Mouse (Mus musculus) erythroid progenitor cell, adult 5-6 weeks (primary cell): Measurements from ENCODE around the gene Med27. TPM values are rescaled to one million over a fixed set of nuclear protein-coding genes. Genes with fewer than 3 reads are reported as not detected.
"Not testable (repeated sequence)": the region's sequence is repeated elsewhere in the genome, so short reads cannot be mapped to it uniquely, and the experiment has no call there.

Experiments
- ATAC-seq: replicated peaks from 2 replicates; pipeline ENCODE4 v1.8.0; 2016; ENCODE audit warnings: moderate number of reproducible peaks, mild to moderate bottlenecking, moderate TSS enrichment, inconsistent platforms; ENCODE audit not compliant: poor library complexity, low FRiP score, severe bottlenecking
- total RNA-seq, 2 experiments: library from RNA; stranded (forward) in 1 of 2; stranded (reverse) in 1 of 2; fragments of 150-400 nt in 1 of 2; fragments of 186-747, 209-891 nt in 1 of 2; gene quantifications; 2 replicates each; pipeline versions ENCODE4 v1.2.3 to v1.2.4; 2015 to 2017; ENCODE audit warnings: low replicate concordance in 2 of 2

Gene Med27
- total RNA-seq, 2 experiments from 2014 or later = 20.0 to 23.1 TPM

DNA sequence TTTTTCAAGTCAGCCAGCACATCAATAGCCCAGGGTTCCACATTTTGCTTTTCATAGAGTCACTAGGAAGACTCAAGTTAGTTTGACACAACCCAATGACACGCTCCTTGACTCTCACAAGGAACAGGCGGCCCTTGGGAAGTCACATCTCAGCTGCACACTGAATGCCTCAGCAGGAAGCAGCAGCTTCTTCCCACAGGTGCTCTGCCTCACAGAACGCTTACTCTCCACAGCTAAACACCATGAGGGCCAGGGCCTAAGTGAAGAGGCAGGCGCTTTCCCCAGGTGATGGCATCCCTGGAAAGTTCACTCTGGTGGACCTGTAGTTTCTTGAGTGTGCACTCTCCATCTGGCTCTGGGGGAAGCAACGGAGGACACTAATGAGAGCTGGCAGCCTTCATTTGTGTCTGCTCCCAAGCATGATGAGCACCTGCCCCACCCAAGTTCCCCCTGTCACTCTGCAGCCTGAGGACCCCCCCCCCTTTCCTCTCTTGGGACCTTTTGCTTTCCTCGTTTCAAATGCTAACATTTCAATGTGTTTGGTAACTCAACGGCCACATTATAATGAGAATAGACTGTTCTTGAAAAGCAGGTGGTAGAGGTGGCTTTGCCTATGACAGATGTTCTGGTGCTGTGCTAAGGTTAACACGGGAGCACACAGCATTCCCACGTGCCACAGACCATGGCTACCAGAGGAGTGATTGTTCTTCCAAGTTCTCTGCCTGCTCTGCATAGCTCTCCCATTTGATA lies 154.2 kb downstream of the Med27 start:
- no peak for ATAC-seq

DNA sequence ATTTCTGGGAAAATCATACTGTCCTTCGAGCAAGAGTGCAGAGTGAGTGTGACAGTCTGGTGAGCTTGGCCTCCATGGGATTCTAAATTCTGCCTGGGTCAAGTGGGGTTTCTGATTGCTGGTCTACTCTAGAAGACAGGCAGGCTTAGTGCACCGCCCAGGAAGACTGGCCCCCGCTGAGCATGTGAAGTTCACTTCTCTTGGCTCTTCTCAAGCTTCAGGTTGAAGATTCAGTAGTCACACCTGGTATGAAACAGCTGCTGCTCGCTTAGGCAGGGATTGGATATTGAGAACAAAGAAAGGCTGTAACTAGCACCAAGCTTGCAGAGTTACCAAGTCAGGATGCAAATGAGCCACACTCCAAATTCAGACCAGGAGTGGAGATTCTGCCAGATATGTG lies 154.8 kb downstream of the Med27 start:
- no peak for ATAC-seq

DNA sequence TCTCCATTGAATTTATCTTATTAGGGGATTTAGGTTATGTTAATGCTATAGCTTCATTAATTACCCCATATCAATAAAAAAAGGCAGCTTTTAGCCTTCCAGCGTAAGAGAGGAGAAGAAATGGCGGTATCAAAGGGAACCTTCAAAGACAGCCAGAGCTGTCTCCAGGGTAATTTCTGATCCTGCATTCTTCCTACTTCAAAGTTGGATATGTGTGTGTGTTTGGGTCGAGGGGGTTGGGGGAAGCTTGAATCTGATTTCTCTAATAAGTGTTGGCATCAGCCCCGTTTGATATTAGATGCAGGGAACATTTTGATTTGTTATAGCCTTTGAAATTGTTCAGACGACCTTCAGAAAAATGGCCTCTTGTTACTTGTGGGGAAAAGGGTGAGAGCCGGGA lies 158.2 kb downstream of the Med27 start:
- ATAC-seq = no peak

DNA sequence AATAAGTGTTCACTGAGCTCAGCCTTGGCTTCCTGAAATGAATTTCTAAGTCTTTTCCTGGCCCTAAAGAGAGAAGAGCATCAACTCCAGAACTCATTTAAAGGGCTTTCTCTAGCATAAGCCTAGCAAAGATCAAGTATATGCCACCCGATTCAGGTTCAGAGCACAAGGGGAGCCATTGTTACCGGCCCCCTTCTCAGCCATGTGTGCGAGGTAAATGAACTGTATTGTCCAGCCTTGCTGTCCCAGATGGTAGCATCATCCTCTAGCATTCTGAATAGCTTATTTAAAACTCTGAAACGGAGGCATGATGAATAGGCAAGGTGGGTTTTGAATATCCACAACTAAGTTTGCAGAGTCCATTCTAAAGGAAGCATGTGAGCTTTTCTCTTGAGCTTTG lies 159.8 kb downstream of the Med27 start:
- ATAC-seq = no peak

DNA sequence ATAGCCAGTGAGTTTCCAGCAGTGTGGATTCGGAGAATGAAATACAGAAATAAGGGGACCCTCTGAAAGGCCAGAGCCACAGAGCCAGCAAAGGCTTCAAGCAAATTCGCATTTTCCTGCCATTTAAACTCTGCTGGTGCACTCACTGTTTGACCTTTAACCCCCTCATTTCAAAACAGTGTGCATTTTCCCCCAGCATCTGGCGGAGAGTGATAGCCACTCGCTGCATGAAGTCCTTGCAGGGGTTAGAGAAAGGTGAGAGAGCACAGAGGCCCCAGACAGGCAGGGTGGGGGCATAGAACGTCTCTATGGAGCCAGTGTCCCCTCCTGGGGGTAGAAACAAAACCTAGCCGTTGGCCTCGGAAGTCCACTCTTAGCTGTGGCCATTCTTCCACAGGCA lies 166.5 kb downstream of the Med27 start:
- no peak for ATAC-seq

DNA sequence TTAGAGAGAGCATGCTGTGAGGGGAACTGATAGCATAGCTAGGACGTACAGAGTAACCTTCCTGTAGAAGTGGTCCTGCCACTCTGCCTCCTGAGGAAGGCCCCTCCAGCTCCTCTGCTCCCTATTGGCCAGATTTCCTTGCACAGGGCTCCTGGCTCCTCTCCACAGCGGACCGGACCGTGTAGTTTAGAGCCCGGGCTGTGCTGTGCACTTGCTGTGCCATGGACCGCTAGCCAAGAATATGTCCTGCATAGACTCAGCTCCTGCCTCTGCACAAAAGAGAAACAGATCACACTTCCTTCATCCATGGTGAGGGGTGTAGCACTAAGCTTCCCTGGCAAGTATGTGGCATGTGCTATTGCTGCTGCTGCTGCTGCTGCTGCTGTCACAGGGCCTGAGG lies 168.2 kb downstream of the Med27 start:
- no peak for ATAC-seq

DNA sequence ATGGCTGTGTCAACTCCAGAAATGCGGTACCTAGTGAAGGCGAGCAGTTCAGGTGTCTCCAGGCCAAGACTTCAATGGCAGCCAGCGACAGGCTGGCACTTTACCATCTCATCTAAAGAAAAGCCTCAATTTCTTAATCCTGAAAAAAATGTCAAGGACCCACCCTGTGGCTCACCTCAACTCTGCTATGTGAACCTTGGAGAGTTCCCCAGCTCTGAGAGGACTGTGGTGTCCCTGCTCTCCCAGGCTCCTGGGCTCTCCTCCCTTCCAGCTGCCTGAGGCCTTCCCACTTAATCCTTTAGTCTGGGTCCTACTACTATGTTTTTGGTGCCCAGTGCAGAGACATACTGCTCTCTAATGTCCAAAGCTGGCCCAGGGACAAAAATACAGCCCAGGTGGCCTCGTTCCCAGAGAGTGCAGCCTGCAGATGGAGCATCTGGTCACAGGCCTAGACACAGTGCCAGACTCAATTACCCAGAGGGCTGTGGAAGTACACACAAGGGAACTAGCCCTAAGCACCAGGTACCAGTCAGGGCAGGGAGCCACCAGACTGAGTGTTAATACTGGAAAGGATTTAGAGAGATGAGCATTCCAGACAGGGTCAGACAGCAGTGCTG lies 169.3 kb downstream of the Med27 start:
- ATAC-seq = no peak

DNA sequence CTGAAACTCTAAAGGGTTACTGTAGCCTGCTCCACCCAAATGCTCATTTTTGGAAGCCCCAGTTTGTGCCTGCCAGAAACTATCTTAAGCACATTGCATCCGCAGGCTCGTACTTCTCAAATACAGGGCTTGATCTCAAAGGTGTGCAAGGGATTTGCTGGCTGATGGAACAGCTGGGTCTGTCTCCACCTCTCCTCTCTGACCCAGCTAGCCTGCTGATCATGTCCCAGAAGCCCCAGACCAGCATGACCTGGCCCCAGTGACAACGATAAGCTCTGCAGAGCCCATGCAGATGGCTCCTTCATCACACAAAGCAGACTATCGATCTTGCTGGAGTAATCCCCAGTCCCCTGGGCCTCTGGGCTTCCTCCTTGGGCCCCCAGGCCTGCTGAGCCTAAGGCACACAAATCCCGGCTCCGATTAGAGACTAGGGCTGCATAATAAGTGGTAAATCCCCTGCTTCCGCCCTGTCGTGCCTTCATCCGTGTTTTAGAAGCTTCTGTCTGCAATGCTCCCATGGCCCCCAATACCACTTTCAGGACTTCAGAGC lies 170.1 kb downstream of the Med27 start:
- no peak for ATAC-seq

DNA sequence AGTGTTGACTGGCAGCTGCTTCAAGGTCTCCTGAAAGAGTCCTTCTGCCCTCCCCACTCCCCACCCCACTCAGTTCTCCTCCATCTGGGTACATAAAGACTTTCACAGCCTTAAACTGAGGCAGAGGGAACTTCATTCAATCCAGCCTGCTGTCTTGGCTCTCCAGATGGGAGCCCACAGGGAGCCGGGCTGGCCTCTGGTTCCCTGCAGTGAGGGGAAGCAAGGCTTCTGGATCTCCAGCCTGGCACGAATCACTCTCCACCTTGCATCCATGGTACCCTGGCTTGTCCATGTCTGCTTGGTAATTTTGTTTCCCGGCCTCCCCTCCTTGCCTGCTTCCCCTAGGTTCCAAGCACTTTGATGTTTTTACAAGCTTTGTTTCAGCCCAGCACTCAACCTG lies 172.8 kb downstream of the Med27 start:
- ATAC-seq = no peak

DNA sequence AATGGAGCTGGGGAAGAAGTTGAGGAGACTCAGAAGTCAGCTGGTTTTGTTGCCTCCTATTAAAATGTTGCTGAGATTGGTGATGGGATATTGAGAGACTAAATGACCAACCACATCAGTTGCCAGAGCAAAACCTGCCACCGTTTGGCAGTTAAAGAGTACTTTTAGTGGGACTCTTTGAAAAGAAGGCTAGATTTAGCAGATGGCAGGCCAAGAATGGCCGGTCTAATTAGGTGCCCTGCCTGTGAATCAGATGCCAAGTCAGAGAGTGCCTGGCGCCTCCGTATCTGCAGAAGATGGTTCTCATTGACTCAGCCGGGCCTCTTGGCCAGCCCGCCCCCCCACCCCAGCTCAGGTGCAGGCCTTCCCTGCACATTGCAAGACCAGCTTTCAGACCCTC lies 173.6 kb downstream of the Med27 start:
- no peak for ATAC-seq

DNA sequence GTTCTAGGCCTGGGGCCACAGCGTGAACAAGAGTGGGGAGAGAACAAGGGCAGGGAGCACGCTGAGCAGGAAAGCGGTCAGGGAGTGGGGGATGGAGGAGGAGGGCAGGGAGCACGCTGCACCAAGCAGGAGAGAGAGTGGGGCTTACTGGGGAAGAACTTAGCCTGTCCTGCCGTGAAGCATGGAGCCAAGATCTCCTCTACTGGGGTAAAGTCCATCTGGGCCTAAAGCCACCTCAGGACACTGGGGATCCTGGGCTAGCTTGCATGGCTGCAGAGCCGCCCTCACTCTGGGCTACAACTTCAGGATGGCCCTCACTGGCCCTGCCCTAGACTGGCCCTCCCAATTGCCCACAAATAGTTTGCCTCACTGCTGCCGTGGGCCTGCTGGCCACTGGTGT lies 174.9 kb downstream of the Med27 start:
- ATAC-seq = no peak

DNA sequence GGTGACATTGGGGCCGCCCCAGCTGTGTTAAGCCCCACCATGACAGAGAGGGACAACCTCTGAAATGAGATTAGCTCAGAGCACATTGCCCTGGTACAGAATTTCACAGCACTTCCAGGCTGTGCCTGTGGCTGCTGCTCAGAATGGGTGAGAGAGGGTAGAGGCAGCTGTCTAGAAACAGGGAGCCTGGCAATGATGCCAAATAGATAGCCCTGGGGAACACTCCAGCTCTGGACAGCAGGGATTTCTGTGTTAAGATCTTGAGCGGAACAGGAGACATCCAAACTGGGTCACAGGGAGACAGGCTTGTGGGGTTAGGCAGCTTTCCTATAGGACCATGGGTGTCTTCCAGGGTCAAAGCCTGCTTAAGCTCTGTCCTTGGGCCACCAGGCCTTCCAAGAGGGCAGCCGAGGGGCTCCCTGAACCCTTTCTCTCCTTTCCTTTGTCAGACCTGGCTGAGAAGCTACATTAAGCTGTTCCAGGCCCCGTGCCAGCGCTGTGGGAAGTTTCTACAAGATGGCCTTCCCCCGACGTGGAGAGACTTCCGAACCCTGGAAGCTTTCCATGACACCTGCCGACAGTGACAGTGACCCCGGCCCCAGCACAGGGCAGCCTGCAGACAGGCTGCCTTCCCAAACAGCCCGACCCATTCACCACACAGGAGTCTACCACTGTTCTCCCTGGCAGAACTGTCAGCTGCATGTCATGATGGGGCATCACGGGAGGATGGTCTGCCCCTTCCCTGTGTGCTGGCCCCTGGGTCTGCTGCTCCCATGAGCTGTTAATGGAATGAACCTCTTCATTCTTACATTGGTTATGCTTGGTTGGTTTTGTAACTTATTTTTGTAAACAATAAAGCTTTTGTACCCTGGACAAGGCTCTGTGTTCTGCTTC lies 177.5 kb downstream of the Med27 start:
- ATAC-seq = no peak

DNA sequence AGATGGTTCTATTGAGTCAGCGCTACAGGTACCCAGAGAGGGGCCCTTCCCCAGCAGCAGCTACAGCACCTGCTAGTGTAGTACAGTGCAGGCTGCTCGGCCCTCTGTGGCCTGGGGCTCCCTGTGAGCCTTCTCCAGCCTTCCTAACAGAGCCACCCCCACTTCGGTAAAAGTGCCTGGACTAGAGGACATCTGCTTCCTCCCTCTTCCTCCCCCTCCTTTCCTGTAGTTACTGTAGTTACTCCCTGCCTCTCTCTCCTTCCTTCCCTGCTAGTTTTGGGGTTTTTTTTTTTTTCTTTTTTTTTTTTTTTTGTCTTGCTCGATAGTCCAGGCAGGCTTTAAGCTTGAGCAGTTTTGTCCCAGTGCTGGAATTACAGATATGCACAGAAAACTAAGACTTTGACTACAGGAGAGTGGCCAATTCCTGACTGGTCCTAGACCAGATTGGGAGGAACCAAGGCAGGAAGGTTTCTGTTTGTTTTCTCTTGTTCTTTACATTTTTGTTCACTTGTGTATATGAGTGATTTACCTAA lies 178.7 kb downstream of the Med27 start:
- ATAC-seq = no peak

DNA sequence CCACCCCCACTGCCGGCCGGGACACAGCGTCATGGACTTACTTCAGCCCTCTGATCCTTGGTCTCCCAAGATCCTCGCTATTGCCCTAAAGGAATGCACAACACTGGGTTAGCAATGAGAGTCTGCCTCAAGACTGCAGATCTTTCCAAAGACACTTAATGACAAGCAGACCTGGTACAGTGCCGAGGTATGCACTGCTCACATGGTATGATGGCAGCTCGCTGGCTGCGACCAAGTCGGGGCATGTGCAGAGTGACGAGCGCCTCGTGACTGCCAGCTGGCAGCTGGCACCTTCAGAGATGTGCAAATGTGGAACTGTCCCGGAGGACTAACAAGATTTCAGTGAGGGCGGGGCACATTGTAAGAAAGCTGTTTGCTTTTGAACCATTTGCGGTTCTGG lies 179.6 kb downstream of the Med27 start:
- ATAC-seq = no peak

DNA sequence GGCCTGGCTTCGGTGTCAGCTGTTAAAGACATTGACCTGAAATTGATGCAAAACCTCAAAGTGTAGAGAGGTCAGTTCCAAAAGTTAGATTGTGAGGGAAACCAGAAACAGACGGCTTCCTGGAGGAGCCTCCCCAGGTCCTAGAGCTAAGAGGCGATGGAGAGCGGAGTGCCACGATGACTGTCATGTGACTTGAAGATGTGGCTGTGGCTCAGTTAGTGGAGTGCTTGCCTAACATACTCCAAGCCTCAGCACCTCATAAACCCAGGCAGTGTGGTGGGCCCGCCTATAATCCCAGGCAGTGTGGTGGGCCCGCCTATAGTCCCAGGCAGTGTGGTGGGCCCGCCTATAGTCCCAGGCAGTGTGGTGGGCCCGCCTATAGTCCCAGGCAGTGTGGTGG lies 180.9 kb downstream of the Med27 start:
- not testable (repeated sequence) for ATAC-seq

DNA sequence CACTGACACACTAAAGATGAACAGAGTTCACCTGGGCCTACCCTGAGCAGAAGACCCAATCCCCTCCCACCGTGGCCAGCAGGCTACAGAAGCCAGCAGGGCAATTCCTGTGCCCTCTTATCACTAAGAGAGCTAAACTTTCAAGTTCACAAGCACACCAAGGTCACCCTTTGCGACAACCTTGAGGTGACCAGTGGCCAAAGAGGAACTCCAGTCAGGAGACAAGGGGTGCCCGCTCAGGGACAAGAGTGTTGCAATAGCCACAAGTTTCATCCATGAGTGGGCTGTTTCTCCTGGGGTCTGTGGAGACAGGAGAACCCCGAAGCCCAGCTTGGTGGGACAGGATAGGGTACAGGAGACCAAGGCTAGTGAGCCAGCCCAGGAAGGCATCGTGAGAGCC lies 182.2 kb downstream of the Med27 start:
- no peak for ATAC-seq

DNA sequence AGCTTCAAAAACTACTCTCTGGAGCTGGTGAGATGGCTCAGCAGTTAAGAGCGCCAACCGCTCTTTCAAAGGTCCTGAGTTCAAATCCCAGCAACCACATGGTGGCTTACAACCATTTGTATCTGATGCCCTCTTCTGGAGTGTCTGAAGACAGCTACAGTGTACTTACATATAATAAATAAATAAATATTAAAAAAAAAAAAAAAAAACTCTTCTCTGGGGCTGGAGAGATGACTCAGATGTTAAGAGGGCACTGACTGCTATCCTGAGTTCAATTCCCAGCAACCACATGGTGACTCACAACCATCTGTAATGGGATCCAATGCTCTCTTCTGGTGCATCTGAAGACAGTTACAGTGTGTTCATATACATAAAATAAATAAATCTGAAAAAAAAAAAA lies 183.2 kb downstream of the Med27 start:
- ATAC-seq = not testable (repeated sequence)

DNA sequence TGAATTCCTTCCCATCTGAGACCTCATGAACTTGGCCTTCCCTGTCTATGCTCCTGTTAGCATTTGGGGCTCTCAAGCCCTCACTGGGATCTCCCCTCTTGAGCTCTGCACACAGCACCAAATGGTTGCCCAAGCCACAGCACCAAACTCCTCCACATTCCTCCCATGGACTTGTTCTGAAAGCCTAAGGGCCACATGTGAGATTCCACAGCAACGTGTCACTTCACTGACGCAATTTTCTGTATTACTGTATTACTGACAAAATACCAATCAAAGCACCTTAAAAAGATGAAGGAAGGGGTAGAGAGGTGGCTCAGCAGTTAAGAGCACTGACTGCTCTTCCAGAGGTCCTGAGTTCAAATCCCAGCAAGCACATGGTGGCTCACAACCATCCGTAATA lies 185.6 kb downstream of the Med27 start:
- no peak for ATAC-seq

DNA sequence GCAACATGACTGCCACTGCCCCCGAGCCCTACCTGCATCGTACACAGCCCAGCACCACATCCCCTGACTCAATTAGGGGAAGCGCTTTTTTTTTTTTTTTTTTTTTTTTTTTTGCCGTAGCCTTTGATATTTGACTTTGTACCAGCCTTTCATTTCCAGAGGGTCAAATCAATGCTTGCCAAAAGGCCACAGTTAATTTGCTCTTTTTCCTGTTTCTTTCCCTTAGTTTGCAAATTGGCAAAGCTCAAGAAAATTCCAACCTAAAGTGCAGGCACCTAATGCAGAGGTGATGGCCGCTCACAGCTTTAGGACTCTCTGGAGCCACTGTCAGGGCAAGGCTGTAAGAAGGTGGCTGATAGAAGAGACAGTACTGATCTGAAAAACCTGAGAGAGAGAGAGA lies 186.3 kb downstream of the Med27 start:
- no peak for ATAC-seq

DNA sequence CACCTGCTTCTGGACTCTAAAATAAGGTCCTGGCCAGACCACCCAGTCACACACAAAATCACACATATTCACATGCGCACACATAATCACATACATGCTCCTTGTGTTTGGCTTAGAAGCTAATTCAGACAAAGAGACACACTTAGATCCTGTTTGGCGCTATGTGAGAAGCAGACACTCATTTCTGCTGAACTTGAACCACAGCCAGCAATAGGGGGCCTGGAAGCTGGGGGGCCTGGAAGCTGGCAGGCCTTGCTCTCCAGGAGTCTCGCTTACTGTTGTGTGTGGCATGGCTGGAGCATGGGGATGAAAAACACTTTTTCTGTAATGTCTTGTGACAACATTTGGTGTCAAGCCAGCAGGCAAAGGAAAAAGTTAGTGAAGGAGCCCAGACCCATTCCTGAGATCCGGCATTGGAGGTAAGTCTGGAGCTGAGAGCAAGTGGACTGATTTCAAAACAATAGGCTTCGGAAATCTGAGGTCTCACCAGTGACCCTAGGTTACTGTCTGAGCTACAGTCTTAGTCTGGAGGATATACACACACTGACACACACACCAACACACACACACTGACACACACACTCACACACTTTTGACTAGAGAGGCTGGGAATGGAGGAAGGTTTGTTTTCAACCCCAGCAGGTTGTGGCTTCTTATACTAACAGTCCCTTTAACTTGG lies 189.1 kb downstream of the Med27 start:
- no peak for ATAC-seq
